ENCODE assay signal across 39 mouse cellular contexts in genomic region chr16:89013973-89014372, GRCm38 (mm10). TPM values are rescaled to one million over a fixed set of nuclear protein-coding genes. Genes with fewer than 3 reads are reported as not detected.
"Had no signal": no experiment of that assay in that cellular context is flagged by ENCODE, and none has a peak within 500 bp of the region (broad histone marks: within the 10 kb centered on the region; RNA-seq: fewer than 3 reads in every experiment).

No protein-coding gene starts in this region.

- H3K36me3 ChIP-seq: embryonic facial prominence, embryonic 10.5 days; embryonic facial prominence, embryonic 12.5 days; embryonic facial prominence, embryonic 13.5 days; embryonic facial prominence, embryonic 15.5 days; forebrain, embryonic 10.5 days; forebrain, embryonic 12.5 days; forebrain, embryonic 15.5 days had no signal

- H3K9me3 ChIP-seq: embryonic facial prominence, embryonic 10.5 days; embryonic facial prominence, embryonic 12.5 days; embryonic facial prominence, embryonic 13.5 days; embryonic facial prominence, embryonic 15.5 days; forebrain, embryonic 10.5 days; forebrain, embryonic 12.5 days; forebrain, embryonic 13.5 days; forebrain, embryonic 15.5 days had no signal

- H3K27me3 ChIP-seq: embryonic facial prominence, embryonic 12.5 days; embryonic facial prominence, embryonic 13.5 days; embryonic facial prominence, embryonic 15.5 days; forebrain, embryonic 12.5 days; forebrain, embryonic 13.5 days; forebrain, embryonic 15.5 days had no signal

- H3K4me1 ChIP-seq: embryonic facial prominence, embryonic 10.5 days; embryonic facial prominence, embryonic 12.5 days; embryonic facial prominence, embryonic 13.5 days; embryonic facial prominence, embryonic 15.5 days; forebrain, embryonic 10.5 days; forebrain, embryonic 12.5 days; forebrain, embryonic 13.5 days; forebrain, embryonic 15.5 days had no signal

- H3K4me2 ChIP-seq: embryonic facial prominence, embryonic 12.5 days; embryonic facial prominence, embryonic 13.5 days; embryonic facial prominence, embryonic 15.5 days; forebrain, embryonic 12.5 days; forebrain, embryonic 13.5 days; forebrain, embryonic 15.5 days had no signal

- H3K4me3 ChIP-seq: embryonic facial prominence, embryonic 10.5 days; embryonic facial prominence, embryonic 12.5 days; embryonic facial prominence, embryonic 13.5 days; embryonic facial prominence, embryonic 15.5 days; erythroblast, embryonic 14.5 days; forebrain, embryonic 10.5 days; forebrain, embryonic 12.5 days; forebrain, embryonic 13.5 days; forebrain, embryonic 15.5 days; gastrocnemius, adult 2 months; heart, adult 2 months had no signal

- H3K27ac ChIP-seq: embryonic facial prominence, embryonic 10.5 days; embryonic facial prominence, embryonic 12.5 days; embryonic facial prominence, embryonic 13.5 days; embryonic facial prominence, embryonic 15.5 days; forebrain, embryonic 10.5 days; forebrain, embryonic 12.5 days; forebrain, embryonic 13.5 days; forebrain, embryonic 15.5 days; gastrocnemius, adult 2 months; heart, adult 2 months had no signal

- DNase-seq: cerebellum, adult 9-10 months; cerebellum, adult 9-11 months; cerebellum, postnatal 10 days; cerebellum, postnatal 14 days; cerebellum, postnatal 25 days; cerebellum, postnatal 36 days; embryo, embryonic 11 days; forebrain, postnatal 0 days; gastrocnemius, adult 2 months; gastrocnemius, postnatal 10 days; gastrocnemius, postnatal 14 days; gastrocnemius, postnatal 25 days; gastrocnemius, postnatal 36 days; heart, adult 11 months; heart, adult 18-20 months; heart, adult 2 months had no signal

- H3K9ac ChIP-seq: embryonic facial prominence, embryonic 12.5 days; embryonic facial prominence, embryonic 13.5 days; embryonic facial prominence, embryonic 15.5 days; forebrain, embryonic 12.5 days; forebrain, embryonic 13.5 days; forebrain, embryonic 15.5 days; forebrain, postnatal 0 days had no signal

RNA-seq across cellular contexts. Expression of gene Gm10229, which starts 1.1 kb away (rescaled TPM):
- total RNA-seq: common myeloid progenitor, adult 5-6 weeks; forebrain, postnatal 0 days; gastrocnemius, adult 18-20 months; gastrocnemius, adult 2 months; gastrocnemius, adult 8-10 months; gastrocnemius, postnatal 14 days; gastrocnemius, postnatal 25 days; gastrocnemius, postnatal 36 days; gastrocnemius, postnatal 4 days; granulocyte monocyte progenitor cell, adult 5-6 weeks; heart, adult 18-20 months; heart, adult 2 months; heart, adult 8-10 months had no signal
- polyA plus RNA-seq: cortical plate, adult 2 months; embryonic facial prominence, embryonic 10.5 days; embryonic facial prominence, embryonic 11.5 days; embryonic facial prominence, embryonic 12.5 days; embryonic facial prominence, embryonic 13.5 days; erythroblast, embryonic 14.5 days; forebrain, embryonic 10.5 days; forebrain, embryonic 11.5 days; forebrain, embryonic 12.5 days; forebrain, embryonic 13.5 days; forebrain, embryonic 14.5 days; forebrain, embryonic 15.5 days; forebrain, embryonic 16.5 days; forebrain, postnatal 0 days; frontal cortex, adult 2 months; gonadal fat pad, adult 2 months; heart, adult 2 months had no signal

RNA-seq across cellular contexts. Expression of gene Krtap22-2, which starts 3.4 kb away (rescaled TPM):
- total RNA-seq: common myeloid progenitor, adult 5-6 weeks; forebrain, postnatal 0 days; gastrocnemius, adult 18-20 months; gastrocnemius, adult 2 months; gastrocnemius, adult 8-10 months; gastrocnemius, postnatal 10 days; gastrocnemius, postnatal 14 days; gastrocnemius, postnatal 25 days; gastrocnemius, postnatal 36 days; gastrocnemius, postnatal 4 days; granulocyte monocyte progenitor cell, adult 5-6 weeks; heart, adult 18-20 months; heart, adult 2 months; heart, adult 8-10 months had no signal
- polyA plus RNA-seq: cortical plate, adult 2 months; embryonic facial prominence, embryonic 10.5 days; embryonic facial prominence, embryonic 11.5 days; embryonic facial prominence, embryonic 12.5 days; embryonic facial prominence, embryonic 13.5 days; embryonic facial prominence, embryonic 14.5 days; erythroblast, embryonic 14.5 days; forebrain, embryonic 10.5 days; forebrain, embryonic 11.5 days; forebrain, embryonic 12.5 days; forebrain, embryonic 13.5 days; forebrain, embryonic 14.5 days; forebrain, embryonic 15.5 days; forebrain, embryonic 16.5 days; forebrain, postnatal 0 days; frontal cortex, adult 2 months; gonadal fat pad, adult 2 months; heart, adult 2 months had no signal

RNA-seq across cellular contexts. Expression of gene Krtap6-1, which starts 17.5 kb away (rescaled TPM):
- total RNA-seq: common myeloid progenitor, adult 5-6 weeks; forebrain, postnatal 0 days; gastrocnemius, adult 18-20 months; gastrocnemius, adult 2 months; gastrocnemius, adult 8-10 months; gastrocnemius, postnatal 10 days; gastrocnemius, postnatal 14 days; gastrocnemius, postnatal 25 days; gastrocnemius, postnatal 36 days; gastrocnemius, postnatal 4 days; granulocyte monocyte progenitor cell, adult 5-6 weeks; heart, adult 18-20 months; heart, adult 2 months; heart, adult 8-10 months had no signal
- polyA plus RNA-seq: cortical plate, adult 2 months; embryonic facial prominence, embryonic 10.5 days; embryonic facial prominence, embryonic 11.5 days; embryonic facial prominence, embryonic 12.5 days; embryonic facial prominence, embryonic 13.5 days; embryonic facial prominence, embryonic 14.5 days; erythroblast, embryonic 14.5 days; forebrain, embryonic 10.5 days; forebrain, embryonic 11.5 days; forebrain, embryonic 12.5 days; forebrain, embryonic 13.5 days; forebrain, embryonic 14.5 days; forebrain, embryonic 15.5 days; forebrain, embryonic 16.5 days; forebrain, postnatal 0 days; frontal cortex, adult 2 months; gonadal fat pad, adult 2 months; heart, adult 2 months had no signal

RNA-seq across cellular contexts. Expression of gene Gm10228, which starts 27.3 kb away (rescaled TPM):
- total RNA-seq: common myeloid progenitor, adult 5-6 weeks; forebrain, postnatal 0 days; gastrocnemius, adult 18-20 months; gastrocnemius, adult 2 months; gastrocnemius, adult 8-10 months; gastrocnemius, postnatal 14 days; gastrocnemius, postnatal 25 days; gastrocnemius, postnatal 36 days; gastrocnemius, postnatal 4 days; granulocyte monocyte progenitor cell, adult 5-6 weeks; heart, adult 18-20 months; heart, adult 2 months; heart, adult 8-10 months had no signal
- polyA plus RNA-seq: cortical plate, adult 2 months; embryonic facial prominence, embryonic 10.5 days; embryonic facial prominence, embryonic 11.5 days; embryonic facial prominence, embryonic 12.5 days; embryonic facial prominence, embryonic 13.5 days; embryonic facial prominence, embryonic 14.5 days; erythroblast, embryonic 14.5 days; forebrain, embryonic 10.5 days; forebrain, embryonic 11.5 days; forebrain, embryonic 12.5 days; forebrain, embryonic 13.5 days; forebrain, embryonic 14.5 days; forebrain, embryonic 15.5 days; forebrain, embryonic 16.5 days; forebrain, postnatal 0 days; frontal cortex, adult 2 months; gonadal fat pad, adult 2 months; heart, adult 2 months had no signal

RNA-seq across cellular contexts. Expression of gene Krtap6-5, which starts 33.7 kb away (rescaled TPM):
- total RNA-seq: common myeloid progenitor, adult 5-6 weeks; forebrain, postnatal 0 days; gastrocnemius, adult 18-20 months; gastrocnemius, adult 2 months; gastrocnemius, adult 8-10 months; gastrocnemius, postnatal 10 days; gastrocnemius, postnatal 14 days; gastrocnemius, postnatal 25 days; gastrocnemius, postnatal 36 days; gastrocnemius, postnatal 4 days; granulocyte monocyte progenitor cell, adult 5-6 weeks; heart, adult 18-20 months; heart, adult 2 months; heart, adult 8-10 months had no signal
- polyA plus RNA-seq: cortical plate, adult 2 months; embryonic facial prominence, embryonic 10.5 days; embryonic facial prominence, embryonic 11.5 days; embryonic facial prominence, embryonic 12.5 days; embryonic facial prominence, embryonic 13.5 days; embryonic facial prominence, embryonic 14.5 days; erythroblast, embryonic 14.5 days; forebrain, embryonic 10.5 days; forebrain, embryonic 11.5 days; forebrain, embryonic 12.5 days; forebrain, embryonic 13.5 days; forebrain, embryonic 14.5 days; forebrain, embryonic 15.5 days; forebrain, embryonic 16.5 days; forebrain, postnatal 0 days; frontal cortex, adult 2 months; gonadal fat pad, adult 2 months; heart, adult 2 months had no signal
